Mouse (Mus musculus) T-helper 1 cell (primary cell): ENCODE data around the gene Fam171b.

Experiments
- in situ Hi-C: fragments of 300-600 bp; cut with MboI, MseI; formaldehyde crosslinking; loops from one replicate; pipeline ENCODE4 v1.15.1; 2025; ENCODE audit warnings: high pct_unique_total_duplicates

Fam171b gene

GRCm38 (mm10) chr2:83883850-83884420, 71.5 kb downstream of the Fam171b start:
- in situ Hi-C loops: no loop called here

- in situ Hi-C loops: loop anchor here (5.0 kb wide), 1 partner anchor 51 kb away; no protein-coding TSS in a partner anchor
Observed at GRCm38 (mm10) chr2:83893701-83894100, 81.3 kb downstream of the Fam171b start.

GRCm38 (mm10) chr2:83901896-83902540, 89.6 kb downstream of the Fam171b start:
- in situ Hi-C loops: no loop called here

GRCm38 (mm10) chr2:83929478-83930088, 117.1 kb downstream of the Fam171b start:
- in situ Hi-C loops: no loop called here
